Mouse (Mus musculus): ENCODE measurements around the gene Wdcp.

DNA sequence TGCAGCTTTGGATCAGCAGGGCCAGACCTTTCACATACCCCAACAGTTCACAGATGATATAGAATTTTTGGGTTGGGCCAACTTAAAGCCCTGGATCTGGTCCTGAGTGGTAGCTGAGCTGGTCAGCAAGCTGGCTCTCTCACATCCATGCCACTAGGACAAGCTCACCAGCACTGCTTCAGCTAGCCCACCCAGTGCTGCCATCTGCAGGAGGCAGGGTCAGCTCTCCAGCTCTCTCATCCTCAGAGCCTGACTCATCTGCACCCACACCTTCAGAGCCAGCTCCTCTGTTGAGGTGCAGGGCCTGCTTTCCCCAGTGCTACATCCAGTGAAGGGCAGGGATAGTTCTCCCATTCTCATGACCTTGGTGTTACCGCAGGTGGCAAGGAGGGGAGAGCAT lies 49.4 kb upstream of the Wdcp start:
- TF ChIP-seq CTCF (conservative IDR thresholded peaks at IDR 0.05; ENCODE audit: insufficient read depth, insufficient read length, low read depth, low read length) (peak; percentile 61), POLR2A (IDR thresholded peaks at IDR 0.05; ENCODE audit: low read depth, low read length) (no peak)
